ENCODE assay signal across 28 mouse cellular contexts in genomic region chr13:11738211-11738610, GRCm38 (mm10).
DNase-seq lines count a peak whose midpoint lies in the region; ATAC-seq and TF ChIP-seq lines count a peak whose summit lies in the region.
"Had no signal": no experiment of that assay in that cellular context is flagged by ENCODE, and none has a peak within 500 bp of the region (broad histone marks: within the 10 kb centered on the region; RNA-seq: fewer than 3 reads in every experiment).

No protein-coding gene starts in this region.

- no peaks in the 10 kb centered on the region for H3K27me3 ChIP-seq in liver, postnatal 0 days (ENCODE audit: insufficient read depth, low read length)
- no peaks in the 10 kb centered on the region for H3K27me3 ChIP-seq in heart, embryonic 16.5 days (ENCODE audit: control insufficient read depth, insufficient read depth, low read length)
- H3K27me3 ChIP-seq: embryonic facial prominence, embryonic 15.5 days; forebrain, embryonic 15.5 days; heart, embryonic 13.5 days; hindbrain, embryonic 12.5 days; kidney, embryonic 15.5 days; neural tube, embryonic 13.5 days had no signal

- no peaks in the 10 kb centered on the region for H3K36me3 ChIP-seq in liver, postnatal 0 days (replicated peaks; ENCODE audit: insufficient read depth, low read length)
- peaks cover 38% of the 10 kb centered on the region for H3K36me3 ChIP-seq in heart, embryonic 16.5 days (ENCODE audit: control insufficient read depth, insufficient read depth)
- H3K36me3 ChIP-seq: embryonic facial prominence, embryonic 15.5 days; forebrain, embryonic 15.5 days; hindbrain, embryonic 12.5 days; kidney, embryonic 15.5 days; neural tube, embryonic 13.5 days had no signal

- DNase-seq in frontal cortex, postnatal 14 days (ENCODE audit: low spot score in 2 of 2) = no peak
- DNase-seq in liver, postnatal 0 days = peak; percentile 15
- DNase-seq in liver = no peak
- DNase-seq in 3134 (ENCODE audit: extremely low read depth, insufficient read length, low spot score) = peak; percentile 3
- DNase-seq in c-Kit-positive CD71-positive TER-119-positive erythroid progenitor cells, embryonic 14.5 days (ENCODE audit: low spot score) = no peak
- no peak for DNase-seq in thymus, postnatal 14 days
- DNase-seq: adrenal gland, adult 2 months; cerebellum, adult 8-10 months; gastrocnemius, postnatal 25 days; kidney, adult 11 months; kidney, postnatal 36 days; layer of hippocampus, postnatal 36 days; lung, embryonic 14.5 days; midbrain, embryonic 14.5 days; right cerebral cortex, postnatal 25 days; spleen, adult 18-20 months; thymus, postnatal 36 days had no signal

- no peak for TF ChIP-seq CTCF in liver, postnatal 0 days (IDR thresholded peaks at IDR 0.05; ENCODE audit: low read depth)

- no peak overlapping the region for H3K9ac ChIP-seq in liver, postnatal 0 days (replicated peaks)
- H3K9ac ChIP-seq in heart, embryonic 16.5 days (ENCODE audit: low read length) = no peak overlapping the region
- H3K9ac ChIP-seq: embryonic facial prominence, embryonic 15.5 days; forebrain, embryonic 15.5 days; heart, embryonic 13.5 days; hindbrain, embryonic 12.5 days; kidney, embryonic 15.5 days; lung, embryonic 14.5 days; neural tube, embryonic 13.5 days had no signal

- ATAC-seq in frontal cortex, adult (ENCODE audit: low TSS enrichment) = peak; percentile 60
- no peak for ATAC-seq in liver, postnatal 0 days
- ATAC-seq in heart, embryonic 16.5 days (replicated peaks; ENCODE audit: extremely low read depth, insufficient read depth, low FRiP score) = peak; percentile 75; the same call in 1 of the 2 replicates
- ATAC-seq: CD4-positive, CD25-positive, alpha-beta regulatory T cell, adult 4 months; forebrain, embryonic 15.5 days had no signal

- H3K9me3 ChIP-seq in liver, postnatal 0 days (ENCODE audit: low read length) = no peaks in the 10 kb centered on the region
- H3K9me3 ChIP-seq in heart, embryonic 16.5 days (replicated peaks; ENCODE audit: control insufficient read depth, low read length) = no peaks in the 10 kb centered on the region
- H3K9me3 ChIP-seq: embryonic facial prominence, embryonic 15.5 days; forebrain, embryonic 15.5 days; heart, embryonic 13.5 days; hindbrain, embryonic 12.5 days; kidney, embryonic 15.5 days; neural tube, embryonic 13.5 days had no signal

- no peak overlapping the region for H3K27ac ChIP-seq in liver, postnatal 0 days (ENCODE audit: low read depth)
- no peak overlapping the region for H3K27ac ChIP-seq in heart, embryonic 16.5 days (ENCODE audit: low read length)
- H3K27ac ChIP-seq: embryonic facial prominence, embryonic 15.5 days; forebrain, embryonic 15.5 days; heart, embryonic 13.5 days; hindbrain, embryonic 12.5 days; kidney, embryonic 15.5 days; neural tube, embryonic 13.5 days had no signal

- no peak overlapping the region for H3K4me3 ChIP-seq in liver, postnatal 0 days (ENCODE audit: low read depth, low read length)
- no peak overlapping the region for H3K4me3 ChIP-seq in heart, embryonic 16.5 days (ENCODE audit: low read length)
- H3K4me3 ChIP-seq: embryonic facial prominence, embryonic 15.5 days; forebrain, embryonic 15.5 days; heart, embryonic 13.5 days; hindbrain, embryonic 12.5 days; kidney, embryonic 15.5 days; myocyte; neural tube, embryonic 13.5 days had no signal

- H3K4me1 ChIP-seq in liver, postnatal 0 days (ENCODE audit: insufficient read depth) = no peaks in the 10 kb centered on the region
- no peaks in the 10 kb centered on the region for H3K4me1 ChIP-seq in heart, embryonic 16.5 days (ENCODE audit: control insufficient read depth, insufficient read depth, low read length)
- H3K4me1 ChIP-seq: embryonic facial prominence, embryonic 15.5 days; forebrain, embryonic 15.5 days; heart, embryonic 13.5 days; hindbrain, embryonic 12.5 days; kidney, embryonic 15.5 days; neural tube, embryonic 13.5 days had no signal

- no peak overlapping the region for H3K4me2 ChIP-seq in liver, postnatal 0 days (ENCODE audit: low read depth, low read length)
- H3K4me2 ChIP-seq in heart, embryonic 16.5 days (ENCODE audit: low read depth, low read length) = no peak overlapping the region
- H3K4me2 ChIP-seq: embryonic facial prominence, embryonic 15.5 days; forebrain, embryonic 15.5 days; heart, embryonic 13.5 days; hindbrain, embryonic 12.5 days; kidney, embryonic 15.5 days; liver, embryonic 11.5 days; lung, embryonic 14.5 days; neural tube, embryonic 13.5 days had no signal

- WGBS in liver, postnatal 0 days (ENCODE audit: insufficient replicate concordance) = 82% methylated on average over 12 of the region's 12 CpGs
- 60% methylated on average over 12 of the region's 12 CpGs for WGBS in heart, embryonic 16.5 days

- TF ChIP-seq EP300 in liver, postnatal 0 days (IDR thresholded peaks at IDR 0.05; ENCODE audit: low read depth) = no peak

Comparison
In these comparisons a context has a peak if more than half of its experiments do, and no peak if none do; other contexts are left out.
1. DNase-seq: peak in liver, postnatal 0 days (single experiment) and 3134 (single experiment); none in frontal cortex, postnatal 14 days (0 of 2), liver (single experiment), c-Kit-positive CD71-positive TER-119-positive erythroid progenitor cells, embryonic 14.5 days (single experiment) and thymus, postnatal 14 days (single experiment).